Mouse (Mus musculus) stomach, postnatal 0 days (tissue): ENCODE data around the gene Vgll4.

Experiments
- CTCF ChIP-seq: IDR thresholded peaks from 2 replicates; pipeline ENCODE4 v1.5.1; 2016; ENCODE audit warnings: antibody characterized with exemption, low read depth, mild to moderate bottlenecking, moderate library complexity
- EP300 ChIP-seq: optimal IDR thresholded peaks from 2 replicates; pipeline ENCODE3; 2016; ENCODE audit warnings: antibody characterized with exemption

DNA sequence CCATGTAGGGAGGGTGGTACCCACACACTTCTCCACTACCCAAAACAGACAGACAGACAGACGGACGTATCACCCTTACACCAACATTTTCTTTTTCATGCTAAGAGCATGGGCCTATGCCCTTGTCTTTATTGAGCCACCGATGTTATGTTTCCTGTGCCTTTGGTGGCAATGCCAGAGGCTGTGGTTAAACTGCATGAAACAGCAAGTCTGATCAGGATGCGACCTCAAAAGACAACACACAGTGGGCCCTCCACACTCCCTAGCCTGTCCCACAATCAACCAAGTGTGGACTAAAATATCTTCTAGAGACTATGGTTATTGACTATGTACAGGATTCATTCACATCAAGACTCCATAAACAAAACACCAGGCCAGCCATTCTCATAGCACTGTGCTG is 70.8 kb downstream of the Vgll4 start:
- no peak for TF ChIP-seq EP300
- TF ChIP-seq CTCF, result no peak
